Mouse (Mus musculus): ENCODE data around the gene Ugt1a9.
A peak's percentile ranks its signal among the peaks of the same experiment; 100 is the strongest.
"Not testable (repeated sequence)": the region's sequence is repeated elsewhere in the genome, so short reads cannot be mapped to it uniquely, and the experiment has no call there.

DNA sequence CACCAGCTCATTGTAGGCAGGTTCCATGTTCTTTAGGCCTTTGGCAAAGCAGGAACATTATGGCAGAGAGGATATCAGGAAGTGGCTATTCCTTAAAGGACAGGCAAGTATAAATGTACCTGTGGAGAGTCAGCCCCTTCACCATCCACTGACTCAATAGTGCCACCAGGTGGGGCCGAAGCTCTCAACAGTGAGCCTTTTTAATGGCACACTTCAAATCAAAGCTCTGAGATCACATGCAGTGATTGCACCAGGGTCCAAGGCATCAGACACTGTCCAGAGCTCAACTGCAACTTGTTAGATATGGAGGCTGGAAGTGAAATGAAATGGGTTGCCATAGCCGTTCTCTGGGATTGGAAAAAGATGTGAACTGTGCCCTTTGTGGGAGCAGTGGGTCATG, 74.7 kb downstream of the Ugt1a9 start:
- not testable (repeated sequence) for TF ChIP-seq POLR2A (IDR thresholded peaks at IDR 0.05; ENCODE audit: insufficient read depth, low read length)
- TF ChIP-seq CTCF (IDR thresholded peaks at IDR 0.05; ENCODE audit: low read depth, low read length): peak; percentile 41

Data from ES-Bruce4 (cell line).